Mouse (Mus musculus): ENCODE data around the gene Isoc2b. TPM values are rescaled to one million over a fixed set of nuclear protein-coding genes. Genes with fewer than 3 reads are reported as not detected.
A peak's percentile ranks its signal among the peaks of the same experiment; 100 is the strongest.

Gene Isoc2b
- polyA plus RNA-seq, 1 experiment from 2014 or later, result 2.5 TPM

DNA sequence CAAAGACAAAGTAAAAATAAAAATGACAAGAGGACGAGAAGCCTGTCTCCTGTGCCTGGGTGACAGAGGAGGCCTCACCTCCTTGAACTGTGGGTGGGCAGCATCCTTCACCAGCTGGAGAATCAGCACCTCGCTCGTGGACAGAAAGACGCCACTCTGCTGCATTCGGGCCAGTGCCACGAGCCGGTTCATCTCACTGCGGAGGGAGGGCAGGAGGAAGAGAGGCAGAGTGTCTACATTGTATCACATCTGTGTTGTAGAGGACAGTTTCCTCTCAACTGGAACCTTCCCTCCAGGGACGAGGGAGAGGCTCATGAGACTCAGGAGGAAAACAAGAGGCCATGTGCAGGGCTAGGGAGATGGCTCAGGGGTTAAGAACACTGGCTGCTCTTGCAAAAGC is 20.7 kb downstream of the Isoc2b start:
- WGBS, result 60% methylated on average over 9 of the region's 9 CpGs
- H3K27me3 ChIP-seq (ENCODE audit: control insufficient read depth, insufficient read depth, low read length), result peaks cover 3% of the 10 kb centered on the region
- H3K4me1 ChIP-seq (ENCODE audit: control insufficient read depth, insufficient read depth, low read length), result no peaks in the 10 kb centered on the region; the same call in 1 of the 2 replicates
- H3K27ac ChIP-seq (ENCODE audit: low read depth, low read length), result no peak overlapping the region
- ATAC-seq (ENCODE audit: insufficient read depth, low FRiP score, low TSS enrichment), result no peak
- no peak overlapping the region for H3K4me2 ChIP-seq (ENCODE audit: low read depth)
- H3K9me3 ChIP-seq (ENCODE audit: control insufficient read depth, low read length), result no peaks in the 10 kb centered on the region
- no peak overlapping the region for H3K9ac ChIP-seq (ENCODE audit: low read length)
- DNase-seq (ENCODE audit: low spot score), result no peak
- H3K36me3 ChIP-seq (ENCODE audit: control insufficient read depth, insufficient read depth, low read length), result no peaks in the 10 kb centered on the region
- H3K4me3 ChIP-seq (ENCODE audit: low read depth, low read length), result no peak overlapping the region

DNA sequence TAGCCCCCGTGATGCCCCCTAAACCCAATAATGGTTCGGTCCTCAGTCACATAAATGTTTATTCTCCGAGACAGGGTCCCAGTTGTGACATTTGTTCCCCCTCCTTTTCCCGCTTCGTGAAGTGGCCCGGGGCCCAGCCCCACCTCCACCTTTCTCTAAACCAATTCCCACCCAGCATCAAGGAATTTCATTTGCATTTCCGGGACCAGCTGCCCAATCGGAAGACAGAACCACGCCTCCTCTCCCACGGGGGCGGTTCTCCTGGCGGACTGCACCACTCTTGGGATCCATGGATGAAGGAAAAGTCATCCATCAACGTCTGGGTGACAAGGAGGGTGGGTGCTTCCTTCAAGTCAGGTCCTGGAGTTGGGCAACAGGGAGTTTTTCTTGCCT is 25.1 kb downstream of the Isoc2b start:
- H3K9me3 ChIP-seq (ENCODE audit: control insufficient read depth, low read length), result no peaks in the 10 kb centered on the region
- peaks cover 21% of the 10 kb centered on the region for H3K27me3 ChIP-seq (ENCODE audit: control insufficient read depth, insufficient read depth, low read length)
- H3K4me1 ChIP-seq (ENCODE audit: control insufficient read depth, insufficient read depth, low read length), result peaks cover 3% of the 10 kb centered on the region; the same call in 1 of the 2 replicates
- peak; percentile 86 for ATAC-seq (ENCODE audit: insufficient read depth, low FRiP score, low TSS enrichment)
- H3K9ac ChIP-seq (ENCODE audit: low read length), result peak overlapping the region; percentile 54; the same call in 1 of the 2 replicates
- peak overlapping the region; percentile 51 for H3K4me3 ChIP-seq (ENCODE audit: low read depth, low read length)
- H3K36me3 ChIP-seq (ENCODE audit: control insufficient read depth, insufficient read depth, low read length), result no peaks in the 10 kb centered on the region
- no peak overlapping the region for H3K27ac ChIP-seq (ENCODE audit: low read depth, low read length)
- DNase-seq (ENCODE audit: low spot score), result peak; percentile 89
- WGBS, result under 1% methylated on average over 13 of the region's 13 CpGs
- peak overlapping the region; percentile 90 for H3K4me2 ChIP-seq (ENCODE audit: low read depth)

DNA sequence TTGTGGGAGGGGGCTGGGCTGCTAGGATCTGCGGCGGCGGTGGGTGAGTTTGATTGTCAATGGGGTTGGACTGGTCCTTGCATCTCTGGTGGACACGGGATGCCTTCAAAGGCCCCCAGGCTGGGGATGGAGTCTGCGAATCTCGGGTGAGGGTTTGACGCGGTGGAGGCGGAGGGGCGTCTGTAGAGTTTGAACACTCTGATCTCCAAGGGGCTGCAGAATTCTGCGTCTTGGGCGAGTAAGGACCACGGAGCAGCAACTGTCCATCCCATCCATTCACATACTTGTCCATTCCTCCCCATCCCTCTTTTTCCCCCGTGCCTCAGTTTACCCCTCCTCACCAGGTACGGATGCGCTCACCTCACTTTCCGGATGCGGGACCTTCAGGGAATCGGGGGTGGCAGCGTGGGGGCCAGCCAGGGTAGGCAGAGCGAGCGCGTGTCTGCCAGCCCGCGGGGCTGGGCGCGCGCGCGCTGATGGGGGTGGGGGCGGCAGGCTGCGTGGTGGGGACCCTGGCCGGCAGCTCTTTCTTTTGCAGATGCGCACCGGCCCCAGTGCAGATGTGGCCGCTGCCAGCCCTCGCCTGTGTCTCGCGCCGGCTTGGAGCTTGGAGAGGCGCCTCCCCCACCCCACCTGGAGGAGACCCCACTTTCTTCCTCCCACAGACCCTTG is 25.7 kb downstream of the Isoc2b start, which contains the start of gene Shisa7:
Shisa7 (minus strand) TSS at position 452 of the 672 bp plus-strand sequence.
- Histone ChIP-seq H3K9me3 (ENCODE audit: control insufficient read depth, low read length) (no peaks in the 10 kb centered on the region), H3K4me1 (ENCODE audit: control insufficient read depth, insufficient read depth, low read length) (peaks cover 3% of the 10 kb centered on the region; the same call in 1 of the 2 replicates), H3K4me3 (ENCODE audit: low read depth, low read length) (peak within 1 kb of the TSS; percentile 51), H3K36me3 (ENCODE audit: control insufficient read depth, insufficient read depth, low read length) (no peaks in the 10 kb centered on the region), H3K4me2 (ENCODE audit: low read depth) (peak within 1 kb of the TSS; percentile 90), H3K9ac (ENCODE audit: low read length) (peak within 1 kb of the TSS; percentile 54), H3K27me3 (ENCODE audit: control insufficient read depth, insufficient read depth, low read length) (peaks cover 21% of the 10 kb centered on the region), H3K27ac (ENCODE audit: low read depth, low read length) (no peak within 1 kb of the TSS)
- DNase-seq (ENCODE audit: low spot score) (no peak), ATAC-seq (ENCODE audit: insufficient read depth, low FRiP score, low TSS enrichment) (peak; percentile 46)
- under 1% methylated on average over 36 of the region's 41 CpGs for WGBS

DNA sequence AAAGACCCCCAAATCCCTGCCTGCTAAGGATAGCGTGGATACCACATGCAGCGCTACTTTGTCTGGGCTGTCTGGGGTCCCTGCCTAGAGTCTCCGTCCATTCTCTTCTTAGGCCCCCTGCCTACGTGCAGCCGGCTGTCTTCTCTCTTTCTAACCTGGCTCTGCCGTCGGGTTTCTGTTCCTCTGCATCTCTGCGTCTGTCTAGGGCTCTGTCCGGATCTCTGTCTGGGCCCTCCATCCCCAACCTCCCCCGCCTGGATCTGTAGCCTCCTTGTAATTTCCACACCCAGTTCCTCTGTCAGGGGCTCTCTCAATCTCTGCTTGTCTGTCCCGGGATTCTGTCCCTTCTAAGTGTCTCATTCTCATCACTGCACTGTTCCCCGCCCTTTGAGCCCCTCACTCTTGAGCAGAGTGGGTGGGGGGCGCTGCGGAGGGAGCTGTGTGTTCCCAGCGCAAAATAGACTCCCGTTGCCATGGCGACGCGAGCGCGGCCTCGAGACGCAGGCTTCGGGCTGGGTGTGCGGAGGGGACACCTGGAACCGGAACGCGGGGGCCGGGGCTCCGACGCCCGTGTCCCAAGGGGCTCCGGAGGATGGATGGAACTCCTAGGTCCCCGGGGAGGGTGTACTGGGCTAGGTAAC is 26.3 kb downstream of the Isoc2b start:
- no peaks in the 10 kb centered on the region for H3K36me3 ChIP-seq (ENCODE audit: control insufficient read depth, insufficient read depth, low read length)
- H3K4me1 ChIP-seq (ENCODE audit: control insufficient read depth, insufficient read depth, low read length), result peaks cover 3% of the 10 kb centered on the region; the same call in 1 of the 2 replicates
- no peaks in the 10 kb centered on the region for H3K9me3 ChIP-seq (ENCODE audit: control insufficient read depth, low read length)
- peak overlapping the region; percentile 54 for H3K9ac ChIP-seq (ENCODE audit: low read length)
- 1% methylated on average over 34 of the region's 34 CpGs for WGBS
- ATAC-seq (ENCODE audit: insufficient read depth, low FRiP score, low TSS enrichment), result peak; percentile 40; the same call in 1 of the 2 replicates
- peak overlapping the region; percentile 51 for H3K4me3 ChIP-seq (ENCODE audit: low read depth, low read length)
- DNase-seq (ENCODE audit: low spot score), result peak; percentile 78
- H3K27me3 ChIP-seq (ENCODE audit: control insufficient read depth, insufficient read depth, low read length), result peaks cover 21% of the 10 kb centered on the region
- H3K27ac ChIP-seq (ENCODE audit: low read depth, low read length), result no peak overlapping the region
- peak overlapping the region; percentile 90 for H3K4me2 ChIP-seq (ENCODE audit: low read depth)

DNA sequence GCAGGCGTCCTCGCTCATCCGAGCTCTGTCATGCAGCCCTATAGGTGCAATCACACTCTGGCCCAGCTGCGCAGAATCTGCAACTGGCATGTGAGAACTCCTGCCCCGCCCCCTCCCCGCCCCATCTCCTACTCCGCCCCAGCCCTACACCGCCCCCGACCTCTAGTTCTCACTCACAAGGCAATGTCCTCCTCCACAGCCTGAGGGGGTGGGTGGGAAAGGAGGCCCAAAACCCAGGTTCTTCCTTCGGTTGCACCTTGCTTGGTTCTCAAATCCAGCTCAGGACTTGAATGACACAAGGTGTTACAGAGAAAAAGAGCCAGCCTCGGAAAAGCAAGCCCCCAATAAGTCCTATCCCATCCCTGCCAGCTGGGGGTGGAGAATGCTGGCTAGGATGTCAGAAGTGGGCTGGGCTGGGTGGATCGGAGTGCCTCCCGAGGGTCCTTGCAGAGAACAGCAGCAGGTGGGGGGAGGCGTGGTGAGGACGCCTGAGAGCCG is 27.4 kb downstream of the Isoc2b start:
- DNase-seq (ENCODE audit: low spot score), result peak; percentile 53
- no peaks in the 10 kb centered on the region for H3K9me3 ChIP-seq (ENCODE audit: control insufficient read depth, low read length)
- no peaks in the 10 kb centered on the region for H3K36me3 ChIP-seq (ENCODE audit: control insufficient read depth, insufficient read depth, low read length)
- H3K4me1 ChIP-seq (ENCODE audit: control insufficient read depth, insufficient read depth, low read length), result peaks cover 3% of the 10 kb centered on the region; the same call in 1 of the 2 replicates
- peak overlapping the region; percentile 90 for H3K4me2 ChIP-seq (ENCODE audit: low read depth)
- no peak overlapping the region for H3K27ac ChIP-seq (ENCODE audit: low read depth, low read length)
- H3K9ac ChIP-seq (ENCODE audit: low read length), result no peak overlapping the region; the same call in 1 of the 2 replicates
- 1% methylated on average over 16 of the region's 16 CpGs for WGBS
- peaks cover 21% of the 10 kb centered on the region for H3K27me3 ChIP-seq (ENCODE audit: control insufficient read depth, insufficient read depth, low read length)
- ATAC-seq (ENCODE audit: insufficient read depth, low FRiP score, low TSS enrichment), result 0 out of 2 replicates have a peak, but pooled peaks have one; percentile 21
- H3K4me3 ChIP-seq (ENCODE audit: low read depth, low read length), result peak overlapping the region; percentile 11; the same call in 1 of the 2 replicates

DNA sequence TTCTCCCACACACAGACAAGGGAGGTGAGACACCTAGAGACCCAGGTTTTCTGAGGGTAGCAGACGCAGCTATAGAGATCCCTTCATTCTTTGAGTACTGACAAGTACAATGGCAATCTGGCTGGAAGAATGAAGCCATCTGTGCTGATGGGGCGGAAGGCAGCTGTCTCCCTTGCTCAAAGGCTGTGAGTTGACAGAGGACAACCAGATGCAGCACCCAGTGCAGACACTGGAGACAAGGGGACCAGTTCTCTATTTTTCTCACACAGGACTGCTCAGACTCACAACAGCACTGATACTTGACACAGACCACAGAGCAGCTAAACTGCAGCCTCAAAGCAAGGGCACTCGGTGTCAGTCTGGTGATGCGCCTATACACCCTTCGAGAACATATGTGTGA is 28.0 kb downstream of the Isoc2b start:
- peak overlapping the region; percentile 11; the same call in 1 of the 2 replicates for H3K4me3 ChIP-seq (ENCODE audit: low read depth, low read length)
- no peak overlapping the region; the same call in 1 of the 2 replicates for H3K9ac ChIP-seq (ENCODE audit: low read length)
- H3K4me2 ChIP-seq (ENCODE audit: low read depth), result peak overlapping the region; percentile 90
- no peak overlapping the region for H3K27ac ChIP-seq (ENCODE audit: low read depth, low read length)
- WGBS, result 55% methylated on average over 5 of the region's 5 CpGs
- DNase-seq (ENCODE audit: low spot score) (no peak), ATAC-seq (ENCODE audit: insufficient read depth, low FRiP score, low TSS enrichment) (no peak)
- H3K4me1 ChIP-seq (ENCODE audit: control insufficient read depth, insufficient read depth, low read length), result peaks cover 3% of the 10 kb centered on the region; the same call in 1 of the 2 replicates
- no peaks in the 10 kb centered on the region for H3K36me3 ChIP-seq (ENCODE audit: control insufficient read depth, insufficient read depth, low read length)
- H3K9me3 ChIP-seq (ENCODE audit: control insufficient read depth, low read length), result no peaks in the 10 kb centered on the region
- peaks cover 25% of the 10 kb centered on the region for H3K27me3 ChIP-seq (ENCODE audit: control insufficient read depth, insufficient read depth, low read length)

DNA sequence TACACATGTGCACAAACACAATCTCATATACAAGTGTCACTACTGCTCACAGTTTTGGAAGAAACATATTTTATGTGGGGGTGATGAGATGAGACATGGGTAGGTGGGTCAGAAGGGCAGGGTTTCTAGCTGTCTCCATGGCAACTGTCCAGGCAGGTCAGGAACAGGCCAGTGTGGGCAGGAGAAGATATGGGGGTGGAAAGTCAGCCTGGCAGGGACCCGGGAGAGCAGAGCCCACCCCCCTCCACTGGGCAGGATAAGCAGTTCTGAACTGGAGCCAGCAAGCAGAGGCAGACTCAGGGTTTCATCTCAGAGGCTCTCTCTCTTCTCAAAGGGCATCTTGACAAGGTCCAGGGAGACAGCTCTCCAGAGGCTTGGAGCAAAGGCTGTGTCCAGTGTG is 32.4 kb downstream of the Isoc2b start:
- WGBS, result 8% methylated on average over 1 of the region's 1 CpGs
- Histone ChIP-seq H3K27me3 (ENCODE audit: control insufficient read depth, insufficient read depth, low read length) (peaks cover 25% of the 10 kb centered on the region), H3K4me3 (ENCODE audit: low read depth, low read length) (no peak overlapping the region)

DNA sequence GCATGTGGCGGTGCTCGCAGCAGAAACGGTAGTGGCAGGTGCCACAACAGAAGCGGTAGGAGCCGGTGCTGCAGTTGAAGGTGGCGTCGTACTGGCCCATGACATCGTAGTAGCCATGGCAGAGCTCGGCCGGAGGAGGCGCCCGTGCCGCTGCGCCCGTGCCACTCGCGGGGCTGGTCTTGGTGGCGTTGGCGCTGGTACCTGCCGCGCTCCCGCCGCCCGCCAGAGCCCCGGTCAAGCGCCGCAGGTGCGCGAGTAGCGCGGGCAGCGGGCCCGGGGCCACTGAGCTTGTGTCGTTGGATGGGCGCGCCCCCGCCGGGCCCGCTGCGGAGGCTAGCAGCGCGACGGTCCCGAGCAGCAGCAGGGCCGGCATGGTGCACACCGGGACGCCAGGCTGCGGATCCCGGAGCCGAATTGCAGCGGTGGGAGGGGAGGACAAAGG is 33.7 kb downstream of the Isoc2b start:
- WGBS, result under 1% methylated on average over 50 of the region's 51 CpGs
- ATAC-seq (ENCODE audit: insufficient read depth, low FRiP score, low TSS enrichment), result peak; percentile 85
- 0 out of 2 replicates have a peak, but pooled peaks cover 3% of the 10 kb centered on the region for H3K4me1 ChIP-seq (ENCODE audit: control insufficient read depth, insufficient read depth, low read length)
- peak; percentile 80 for DNase-seq (ENCODE audit: low spot score)
- H3K27me3 ChIP-seq (ENCODE audit: control insufficient read depth, insufficient read depth, low read length), result peaks cover 18% of the 10 kb centered on the region
- peak overlapping the region; percentile 87 for H3K4me2 ChIP-seq (ENCODE audit: low read depth)
- H3K36me3 ChIP-seq (ENCODE audit: control insufficient read depth, insufficient read depth, low read length), result no peaks in the 10 kb centered on the region
- H3K27ac ChIP-seq (ENCODE audit: low read depth, low read length), result peak overlapping the region; percentile 60; the same call in 1 of the 2 replicates
- peak overlapping the region; percentile 72 for H3K9ac ChIP-seq (ENCODE audit: low read length)
- no peaks in the 10 kb centered on the region for H3K9me3 ChIP-seq (ENCODE audit: control insufficient read depth, low read length)
- peak overlapping the region; percentile 50 for H3K4me3 ChIP-seq (ENCODE audit: low read depth, low read length)

More for the DNA sequence above, 32.4 kb downstream of the Isoc2b start:
- Histone ChIP-seq H3K9ac (ENCODE audit: low read length) (no peak overlapping the region), H3K9me3 (ENCODE audit: control insufficient read depth, low read length) (no peaks in the 10 kb centered on the region), H3K4me1 (ENCODE audit: control insufficient read depth, insufficient read depth, low read length) (0 out of 2 replicates have a peak, but pooled peaks cover 7% of the 10 kb centered on the region), H3K27ac (ENCODE audit: low read depth, low read length) (no peak overlapping the region), H3K36me3 (ENCODE audit: control insufficient read depth, insufficient read depth, low read length) (no peaks in the 10 kb centered on the region), H3K4me2 (ENCODE audit: low read depth) (no peak overlapping the region)
- ATAC-seq (ENCODE audit: insufficient read depth, low FRiP score, low TSS enrichment), result no peak
- DNase-seq (ENCODE audit: low spot score), result no peak
